Mouse (Mus musculus) heart, embryonic 15.5 days (tissue): ENCODE measurements around the gene Gcsh. TPM values are rescaled to one million over a fixed set of nuclear protein-coding genes. Genes with fewer than 3 reads are reported as not detected.

Experiments used
- ATAC-seq: fragments of 200-750 bp; cut with Nextera tagmentation; replicated peaks from 2 replicates; pipeline ENCODE4 v1.8.0; 2017; ENCODE audit warnings: low read depth, moderate TSS enrichment; ENCODE audit not compliant: insufficient number of reproducible peaks, insufficient read depth, low FRiP score
- H3K27ac ChIP-seq: fragments of 300-500 bp; sonication (generic); 2 replicates; pipeline ENCODE4 v1.5.1; 2015; ENCODE audit warnings: mild to moderate bottlenecking, inconsistent platforms
- H3K27me3 ChIP-seq: fragments of 300-500 bp; sonication (generic); 2 replicates; pipeline ENCODE4 v1.6.1; 2015; ENCODE audit warnings: inconsistent platforms
- H3K36me3 ChIP-seq: fragments of 300-500 bp; sonication (generic); 2 replicates; pipeline ENCODE4 v1.6.1; 2015; ENCODE audit warnings: mild to moderate bottlenecking, inconsistent platforms
- H3K4me1 ChIP-seq: fragments of 300-500 bp; sonication (generic); replicated peaks from 2 replicates; pipeline ENCODE4 v1.6.1; 2015; ENCODE audit warnings: inconsistent platforms
- H3K4me2 ChIP-seq: fragments of 300-500 bp; sonication (generic); 2 replicates; pipeline ENCODE4 v1.6.1; 2015; ENCODE audit warnings: inconsistent platforms, mild to moderate bottlenecking, moderate library complexity
- H3K4me3 ChIP-seq: fragments of 300-500 bp; sonication (generic); 2 replicates; pipeline ENCODE4 v1.5.1; 2015; ENCODE audit warnings: mild to moderate bottlenecking, inconsistent platforms
- H3K9ac ChIP-seq: fragments of 300-500 bp; sonication (generic); 2 replicates; pipeline ENCODE4 v1.6.1; 2015; ENCODE audit warnings: mild to moderate bottlenecking, inconsistent platforms
- H3K9me3 ChIP-seq: fragments of 300-500 bp; sonication (generic); replicated peaks from 2 replicates; pipeline ENCODE4 v1.6.1; 2016; ENCODE audit warnings: inconsistent platforms
- WGBS: fragments of 180-500 bp; shearing (Covaris S2); methylation state at CpG from one replicate; pipeline ENCODE4 v1.1.7; 2015; ENCODE audit warnings: mixed read lengths; 5-methylcytosine and 5-hydroxymethylcytosine counted together
- polyA plus RNA-seq: library from polyadenylated mRNA; unstranded; fragments of >200 nt; fragmentation: Nextera tagmentation; extraction: Ambion mirVana; gene quantifications from 2 replicates; pipeline ENCODE4 v1.2.1, GENCODE M21; 2015

Gcsh gene
- polyA plus RNA-seq, 1 experiment from 2014 or later, result 66.1 TPM

GRCm38 (mm10) chr8:116943555-116944384, 49.6 kb downstream of the Gcsh start:
- Histone ChIP-seq H3K36me3 (no peaks in the 10 kb centered on the region), H3K4me3 (peak overlapping the region; percentile 98), H3K4me1 (peaks cover 52% of the 10 kb centered on the region), H3K4me2 (peak overlapping the region; percentile 86), H3K9me3 (no peaks in the 10 kb centered on the region), H3K27me3 (no peaks in the 10 kb centered on the region), H3K9ac (peak overlapping the region; percentile 94), H3K27ac (peak overlapping the region; percentile 64)
- WGBS, result under 1% methylated on average over 62 of the region's 62 CpGs
- ATAC-seq, result peak; percentile 55

DNA sequence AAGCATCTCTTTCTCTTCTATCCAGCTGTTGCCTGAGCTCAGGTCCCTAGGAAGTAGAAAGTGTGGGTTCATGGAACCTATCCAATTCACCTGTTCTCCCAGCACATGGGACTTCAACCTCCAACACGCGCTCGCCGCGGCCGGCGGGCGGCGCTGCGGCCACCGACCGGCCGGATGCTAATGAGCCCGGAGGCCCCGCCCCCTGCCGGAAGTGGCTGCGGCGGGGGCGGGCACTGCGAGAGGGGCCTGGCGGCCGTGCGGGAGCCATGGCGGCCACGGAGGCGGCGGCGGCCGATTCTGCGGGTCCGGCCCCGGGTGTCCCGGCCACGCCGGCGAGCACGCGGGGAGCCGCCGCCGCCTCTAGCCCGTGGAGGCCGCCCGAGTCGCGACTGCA, 50.2 kb downstream of the Gcsh start, which contains the start of gene Atmin:
Atmin (plus strand) TSS at position 233 of the 394 bp plus-strand sequence.
- peak; percentile 79 for ATAC-seq
- peak within 1 kb of the TSS; percentile 98 for H3K4me3 ChIP-seq
- WGBS, result under 1% methylated on average over 45 of the region's 46 CpGs
- H3K9me3 ChIP-seq, result no peaks in the 10 kb centered on the region
- H3K27me3 ChIP-seq, result no peaks in the 10 kb centered on the region
- H3K4me1 ChIP-seq, result peaks cover 47% of the 10 kb centered on the region
- H3K9ac ChIP-seq, result peak within 1 kb of the TSS; percentile 94
- no peaks in the 10 kb centered on the region for H3K36me3 ChIP-seq
- H3K27ac ChIP-seq, result peak within 1 kb of the TSS; percentile 64
- H3K4me2 ChIP-seq, result peak within 1 kb of the TSS; percentile 86

GRCm38 (mm10) chr8:116942284-116943058, 50.9 kb downstream of the Gcsh start:
- H3K9ac ChIP-seq, result no peak overlapping the region
- 65% methylated on average over 12 of the region's 12 CpGs for WGBS
- no peaks in the 10 kb centered on the region for H3K27me3 ChIP-seq
- H3K4me1 ChIP-seq, result peaks cover 40% of the 10 kb centered on the region
- no peak for ATAC-seq
- peak overlapping the region; percentile 86; the same call in 1 of the 2 replicates for H3K4me2 ChIP-seq
- 0 out of 2 replicates have a peak, but pooled peaks cover under 1% of the 10 kb centered on the region for H3K36me3 ChIP-seq
- no peak overlapping the region for H3K27ac ChIP-seq
- H3K9me3 ChIP-seq, result no peaks in the 10 kb centered on the region
- no peak overlapping the region for H3K4me3 ChIP-seq

DNA sequence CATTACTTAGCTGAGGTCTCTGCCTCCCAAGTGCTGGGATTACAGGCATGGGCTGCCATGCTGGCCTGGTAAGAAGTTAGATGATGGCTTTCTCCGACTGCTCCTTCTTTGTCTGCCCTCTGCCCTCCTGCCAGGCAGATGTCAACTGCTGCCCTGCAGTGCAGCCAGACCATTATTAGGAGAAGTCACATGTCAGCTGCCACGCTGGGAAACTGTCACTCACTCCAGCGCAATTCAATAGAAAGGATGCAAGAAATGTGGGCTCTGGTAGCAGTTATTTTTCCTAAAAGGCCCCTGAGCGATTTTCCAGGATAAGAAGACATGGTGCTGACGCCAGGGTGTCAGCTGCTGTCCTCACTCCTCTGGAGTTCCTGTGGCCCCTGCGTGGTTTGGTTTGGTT, 57.8 kb downstream of the Gcsh start:
- ATAC-seq, result no peak
- WGBS, result 82% methylated on average over 6 of the region's 6 CpGs

GRCm38 (mm10) chr8:116934976-116935375, 58.4 kb downstream of the Gcsh start:
- 87% methylated on average over 4 of the region's 4 CpGs for WGBS
- ATAC-seq, result no peak
- H3K9me3 ChIP-seq, result no peaks in the 10 kb centered on the region
- H3K36me3 ChIP-seq, result peaks cover 59% of the 10 kb centered on the region; the same call in 1 of the 2 replicates
- no peak overlapping the region for H3K4me3 ChIP-seq
- H3K4me2 ChIP-seq, result no peak overlapping the region
- no peak overlapping the region for H3K27ac ChIP-seq
- H3K27me3 ChIP-seq, result no peaks in the 10 kb centered on the region
- H3K4me1 ChIP-seq, result no peaks in the 10 kb centered on the region
- no peak overlapping the region for H3K9ac ChIP-seq

More for the DNA sequence above, 57.8 kb downstream of the Gcsh start:
- Histone ChIP-seq H3K9ac (no peak overlapping the region), H3K4me2 (no peak overlapping the region), H3K9me3 (no peaks in the 10 kb centered on the region), H3K4me3 (no peak overlapping the region), H3K27ac (no peak overlapping the region), H3K4me1 (no peaks in the 10 kb centered on the region), H3K36me3 (peaks cover 59% of the 10 kb centered on the region; the same call in 1 of the 2 replicates), H3K27me3 (no peaks in the 10 kb centered on the region)

Other genes starting within 250 kb of the Gcsh start
- gene Cmc2, start 72.1 kb downstream of the Gcsh start, polyA plus RNA-seq, result 98.4 and 142 TPM in 2 replicates
- gene Cenpn, start 71.8 kb downstream of the Gcsh start, polyA plus RNA-seq, result 22.9 and 26.5 TPM in 2 replicates
- gene Atmin, start 50.1 kb downstream of the Gcsh start, polyA plus RNA-seq, result 7.9 and 10.5 TPM in 2 replicates
- 0.58 and 0.77 TPM in 2 replicates for gene 1700030J22Rik, start 14.6 kb downstream of the Gcsh start, polyA plus RNA-seq
- gene Pkd1l2, start 88.9 kb upstream of the Gcsh start, polyA plus RNA-seq, result 0.05 and 0.08 TPM in 2 replicates
- 0.16 TPM in 1 of 2 replicates, not detected in the other for gene Bco1, start 102.3 kb upstream of the Gcsh start, polyA plus RNA-seq
- gene Gan, start 164.6 kb upstream of the Gcsh start, polyA plus RNA-seq, result 1.1 TPM in 2 replicates